Mouse (Mus musculus): Measurements from ENCODE around the gene Abcc1. TPM values are rescaled to one million over a fixed set of nuclear protein-coding genes. Genes with fewer than 3 reads are reported as not detected.

Abcc1 gene
- total RNA-seq (2021), result 20.6 and 24.1 TPM in 2 replicates
- long read RNA-seq, experiment 1, full-length matches to known transcripts, result 3 of 8 reads
- long read RNA-seq, experiment 1, partial matches to known transcripts, result 4 of 8 reads
- long read RNA-seq, experiment 1, other reads (novel, unspliced or antisense), result 1 of 8 reads
- long read RNA-seq, experiment 2, full-length matches to known transcripts, result 2 of 4 reads
- long read RNA-seq, experiment 2, partial matches to known transcripts, result 2 of 4 reads
- long read RNA-seq, experiment 2, other reads (novel, unspliced or antisense), result 0 of 4 reads

GRCm38 (mm10) chr16:14361362-14362098 lies at the start of gene Abcc1:
Gene Abcc1 (plus strand): TSS chr16:14361558.
- DNase-seq, result peak; percentile 86

GRCm38 (mm10) chr16:14312914-14313313 lies 48.4 kb upstream of the Abcc1 start:
- DNase-seq, result no peak

GRCm38 (mm10) chr16:14316884-14317876 lies 44.2 kb upstream of the Abcc1 start, which contains the start of gene Fopnl:
Gene Fopnl (minus strand): TSS chr16:14317405.
- peak; percentile 98 for DNase-seq

- DNase-seq, result no peak
These were observed 41.7 kb upstream of the Abcc1 start for GRCm38 (mm10) chr16:14319681-14320080.

GRCm38 (mm10) chr16:14320494-14320893 lies 40.9 kb upstream of the Abcc1 start:
- DNase-seq, result no peak

- DNase-seq, result peak; percentile 29
These were observed 33.2 kb upstream of the Abcc1 start for GRCm38 (mm10) chr16:14328156-14328555.

GRCm38 (mm10) chr16:14344967-14345366 lies 16.4 kb upstream of the Abcc1 start:
- no peak for DNase-seq

- DNase-seq, result no peak
These were observed 9.8 kb upstream of the Abcc1 start for GRCm38 (mm10) chr16:14351571-14351970.

- DNase-seq, result no peak
These were observed 9.1 kb upstream of the Abcc1 start for GRCm38 (mm10) chr16:14352234-14352633.

GRCm38 (mm10) chr16:14352663-14353062 lies 8.7 kb upstream of the Abcc1 start:
- no peak for DNase-seq

GRCm38 (mm10) chr16:14357859-14358258 lies 3.5 kb upstream of the Abcc1 start:
- no peak for DNase-seq

GRCm38 (mm10) chr16:14358531-14358930 lies 2.8 kb upstream of the Abcc1 start:
- DNase-seq, result no peak

GRCm38 (mm10) chr16:14360931-14361330 lies 427 bp upstream of the Abcc1 start:
- peak; percentile 35 for DNase-seq

- DNase-seq, result peak; percentile 26
These were observed 902 bp downstream of the Abcc1 start for GRCm38 (mm10) chr16:14362099-14362820.

GRCm38 (mm10) chr16:14363496-14363895 lies 2.1 kb downstream of the Abcc1 start:
- no peak for DNase-seq

- no peak for DNase-seq
These were observed 2.7 kb downstream of the Abcc1 start for GRCm38 (mm10) chr16:14364066-14364465.

GRCm38 (mm10) chr16:14365457-14365856 lies 4.1 kb downstream of the Abcc1 start:
- no peak for DNase-seq

GRCm38 (mm10) chr16:14366017-14366416 lies 4.7 kb downstream of the Abcc1 start:
- no peak for DNase-seq

GRCm38 (mm10) chr16:14371367-14371766 lies 10.0 kb downstream of the Abcc1 start:
- DNase-seq, result peak; percentile 14

GRCm38 (mm10) chr16:14372382-14372781 lies 11.0 kb downstream of the Abcc1 start:
- DNase-seq, result no peak

GRCm38 (mm10) chr16:14372817-14373301 lies 11.5 kb downstream of the Abcc1 start:
- DNase-seq, result peak; percentile 29

Data from adrenal gland, postnatal 14 days (tissue).